Mouse (Mus musculus) lung, embryonic 14.5 days (tissue): ENCODE data around the gene Dscam. TPM values are rescaled to one million over a fixed set of nuclear protein-coding genes. Genes with fewer than 3 reads are reported as not detected.

Experiments
- ATAC-seq: fragments of 200-750 bp; cut with Nextera tagmentation; 2 replicates; pipeline ENCODE4 v1.8.0; 2017; ENCODE audit warnings: mild to moderate bottlenecking, moderate TSS enrichment, moderate library complexity; ENCODE audit not compliant: insufficient read depth
- DNase-seq: peaks from one replicate; pipeline ENCODE4 v3.0.0-alpha.2; 2015
- H3K27ac ChIP-seq: fragments of 300-500 bp; sonication (generic); 2 replicates; pipeline ENCODE4 v1.5.1; 2014; ENCODE audit warnings: low read depth, mild to moderate bottlenecking, moderate library complexity
- H3K27me3 ChIP-seq: fragments of 300-500 bp; sonication (generic); 2 replicates; pipeline ENCODE4 v1.6.1; 2014; ENCODE audit warnings: low read length, control low read depth; ENCODE audit not compliant: insufficient read depth
- H3K36me3 ChIP-seq: fragments of 300-500 bp; sonication (generic); 2 replicates; pipeline ENCODE4 v1.6.1; 2014; ENCODE audit warnings: control low read depth; ENCODE audit not compliant: insufficient read depth
- H3K4me1 ChIP-seq: fragments of 300-500 bp; sonication (generic); 2 replicates; pipeline ENCODE4 v1.6.1; 2014; ENCODE audit warnings: antibody characterized with exemption, control low read depth; ENCODE audit not compliant: insufficient read depth
- H3K4me2 ChIP-seq: fragments of 300-500 bp; sonication (generic); 2 replicates; pipeline ENCODE4 v1.6.1; 2014; ENCODE audit warnings: mild to moderate bottlenecking
- H3K4me3 ChIP-seq: fragments of 300-500 bp; sonication (generic); 2 replicates; pipeline ENCODE4 v1.5.1; 2014; ENCODE audit warnings: low read depth, low read length
- H3K9ac ChIP-seq: fragments of 300-500 bp; sonication (generic); 2 replicates; pipeline ENCODE4 v1.6.1; 2014
- H3K9me3 ChIP-seq: fragments of 300-500 bp; sonication (generic); 2 replicates; pipeline ENCODE4 v1.6.1; 2016; ENCODE audit warnings: low read depth, low read length, control low read depth
- CTCF ChIP-seq: IDR thresholded peaks from 2 replicates; pipeline ENCODE4 v1.5.1; 2016; ENCODE audit warnings: antibody characterized with exemption, low read depth
- WGBS: fragments of 180-500 bp; shearing (Covaris S2); extraction: QIAGEN DNeasy Blood & Tissue Kit; methylation state at CpG from one replicate; pipeline ENCODE4 v1.1.7; 2014; 5-methylcytosine and 5-hydroxymethylcytosine counted together
- polyA plus RNA-seq: library from polyadenylated mRNA; unstranded; fragments of >200 nt; fragmentation: Nextera tagmentation; extraction: Ambion mirVana; gene quantifications from 2 replicates; pipeline ENCODE4 v1.2.1, GENCODE M21; 2014

The Dscam gene
- polyA plus RNA-seq, 1 experiment from 2014 or later: not detected

DNA sequence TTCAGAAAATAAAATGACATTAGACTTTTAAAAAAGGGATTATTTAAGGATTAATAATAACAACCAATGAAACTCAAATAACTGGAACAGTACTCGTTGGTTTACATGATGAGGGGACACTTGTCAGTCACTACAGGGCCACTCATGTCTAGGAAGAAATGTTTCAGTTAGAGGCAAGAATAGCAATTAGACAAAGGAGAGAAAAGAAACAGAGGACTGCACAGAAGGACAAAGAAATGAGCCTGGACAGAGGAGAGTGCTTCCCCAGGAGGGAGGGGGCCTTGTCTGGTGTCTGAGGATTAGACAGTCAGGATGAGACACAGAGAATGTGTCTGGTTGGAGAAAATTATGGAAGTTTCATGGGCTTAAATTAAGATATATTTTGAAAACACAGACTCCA lies 324.0 kb downstream of the Dscam start:
- H3K4me2 ChIP-seq: no peak overlapping the region
- H3K27me3 ChIP-seq: no peaks in the 10 kb centered on the region
- no peaks in the 10 kb centered on the region for H3K4me1 ChIP-seq
- no peak overlapping the region for H3K27ac ChIP-seq
- DNase-seq (no peak), ATAC-seq (no peak)
- no peaks in the 10 kb centered on the region for H3K9me3 ChIP-seq
- no peak for TF ChIP-seq CTCF
- WGBS: 60% methylated on average over 1 of the region's 1 CpGs
- H3K36me3 ChIP-seq: no peaks in the 10 kb centered on the region
- no peak overlapping the region for H3K4me3 ChIP-seq
- H3K9ac ChIP-seq: no peak overlapping the region

DNA sequence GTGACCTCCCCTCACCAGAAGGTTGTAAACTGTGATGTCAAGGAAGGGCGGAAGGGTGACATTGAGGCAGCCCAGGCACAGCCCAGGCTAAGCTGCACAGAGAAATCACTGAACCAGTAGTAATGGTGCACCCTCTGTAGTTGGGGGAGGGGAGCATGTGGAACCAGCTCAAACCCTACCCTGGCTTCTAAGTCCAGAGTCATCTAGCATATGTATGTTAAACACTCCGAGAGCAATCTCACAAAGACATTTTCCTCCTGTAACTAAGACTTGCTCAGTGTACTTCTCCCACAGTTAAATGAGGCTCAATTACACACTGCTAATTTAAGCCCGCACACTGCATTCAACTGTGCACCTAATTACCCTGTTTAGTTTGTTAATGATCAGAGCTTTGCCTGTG lies 324.4 kb downstream of the Dscam start:
- H3K4me1 ChIP-seq: no peaks in the 10 kb centered on the region
- ATAC-seq: peak; percentile 44; the same call in 1 of the 2 replicates
- TF ChIP-seq CTCF: no peak

DNA sequence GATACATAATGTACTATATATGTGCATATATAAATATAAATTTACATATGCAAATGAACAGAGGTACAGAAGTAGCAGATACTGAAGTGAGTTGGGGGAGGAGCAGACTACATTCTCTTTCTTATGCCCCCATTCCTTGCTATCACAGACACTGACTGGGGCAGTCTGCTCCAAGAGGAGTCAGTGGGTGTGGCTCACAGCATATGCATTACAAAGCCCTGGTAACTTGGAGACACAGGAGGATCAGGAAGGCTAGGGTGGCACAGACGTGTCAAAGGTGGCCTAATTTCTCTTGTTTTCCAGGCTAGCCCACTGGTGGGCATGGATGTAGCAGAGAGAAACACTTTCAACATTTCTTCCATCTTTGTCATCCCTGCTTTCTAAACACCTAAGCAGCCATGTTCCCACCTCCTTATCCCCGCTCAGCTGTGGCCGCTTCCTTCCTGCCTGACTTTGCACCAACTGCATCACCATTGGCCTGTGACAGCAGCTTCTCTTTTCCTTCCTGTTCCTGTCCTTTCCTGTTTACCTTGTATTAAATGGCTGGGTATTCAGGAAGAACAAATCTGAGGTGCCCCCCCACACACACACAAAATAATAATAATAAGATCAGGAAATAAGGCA lies 325.0 kb downstream of the Dscam start:
- Histone ChIP-seq H3K9ac (no peak overlapping the region), H3K4me1 (no peaks in the 10 kb centered on the region), H3K4me2 (no peak overlapping the region), H3K9me3 (no peaks in the 10 kb centered on the region), H3K36me3 (no peaks in the 10 kb centered on the region), H3K27ac (no peak overlapping the region), H3K4me3 (no peak overlapping the region), H3K27me3 (no peaks in the 10 kb centered on the region)
- 63% methylated on average over 3 of the region's 3 CpGs for WGBS
- DNase-seq: peak; percentile 1
- TF ChIP-seq CTCF: no peak
- ATAC-seq: no peak; the same call in 1 of the 2 replicates

More for the DNA sequence above, 324.4 kb downstream of the Dscam start:
- no peak overlapping the region for H3K4me3 ChIP-seq
- no peak for DNase-seq
- no peaks in the 10 kb centered on the region for H3K36me3 ChIP-seq
- WGBS: 82% methylated on average over 3 of the region's 3 CpGs
- H3K9me3 ChIP-seq: no peaks in the 10 kb centered on the region
- H3K27me3 ChIP-seq: no peaks in the 10 kb centered on the region
- H3K4me2 ChIP-seq: no peak overlapping the region
- H3K9ac ChIP-seq: no peak overlapping the region
- H3K27ac ChIP-seq: no peak overlapping the region

DNA sequence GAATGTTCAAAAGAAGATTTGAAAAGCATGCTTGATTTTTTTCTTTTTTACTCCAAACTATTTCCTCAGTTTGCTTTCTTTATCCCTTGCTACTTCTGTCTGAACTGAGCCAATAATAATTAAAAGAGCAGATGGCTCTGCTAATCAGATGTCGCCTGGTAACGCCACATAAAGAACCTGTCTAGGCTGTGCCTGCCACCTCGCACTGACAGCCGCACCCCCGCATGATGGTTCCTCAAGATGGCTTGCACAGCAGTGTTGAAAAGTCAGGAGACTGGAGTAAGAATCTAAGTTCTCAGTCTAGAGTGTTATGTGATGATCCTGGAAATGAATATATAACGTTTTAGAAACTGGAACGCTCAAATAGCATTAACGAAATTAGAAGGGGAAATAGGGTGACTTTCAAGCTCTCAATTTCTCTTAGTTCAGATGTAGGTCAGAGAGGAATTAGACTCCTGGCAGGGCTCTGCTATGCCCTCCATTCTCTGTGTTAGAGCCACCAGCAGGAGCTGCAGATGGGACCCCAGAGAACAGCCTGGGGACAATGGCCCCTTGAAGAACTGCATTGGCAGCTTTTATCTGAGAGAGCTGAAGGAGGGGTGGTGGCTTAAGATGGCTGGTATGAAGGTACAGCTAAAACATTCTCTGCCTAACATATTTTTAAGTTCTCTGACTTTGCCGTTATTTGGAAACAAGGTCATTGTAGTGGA lies 326.7 kb downstream of the Dscam start:
- Histone ChIP-seq H3K4me1 (no peaks in the 10 kb centered on the region), H3K4me3 (no peak overlapping the region), H3K27ac (no peak overlapping the region), H3K9ac (no peak overlapping the region), H3K4me2 (no peak overlapping the region), H3K27me3 (no peaks in the 10 kb centered on the region), H3K36me3 (no peaks in the 10 kb centered on the region), H3K9me3 (no peaks in the 10 kb centered on the region)
- ATAC-seq (no peak), DNase-seq (no peak)
- TF ChIP-seq CTCF: no peak
- 68% methylated on average over 9 of the region's 9 CpGs for WGBS

DNA sequence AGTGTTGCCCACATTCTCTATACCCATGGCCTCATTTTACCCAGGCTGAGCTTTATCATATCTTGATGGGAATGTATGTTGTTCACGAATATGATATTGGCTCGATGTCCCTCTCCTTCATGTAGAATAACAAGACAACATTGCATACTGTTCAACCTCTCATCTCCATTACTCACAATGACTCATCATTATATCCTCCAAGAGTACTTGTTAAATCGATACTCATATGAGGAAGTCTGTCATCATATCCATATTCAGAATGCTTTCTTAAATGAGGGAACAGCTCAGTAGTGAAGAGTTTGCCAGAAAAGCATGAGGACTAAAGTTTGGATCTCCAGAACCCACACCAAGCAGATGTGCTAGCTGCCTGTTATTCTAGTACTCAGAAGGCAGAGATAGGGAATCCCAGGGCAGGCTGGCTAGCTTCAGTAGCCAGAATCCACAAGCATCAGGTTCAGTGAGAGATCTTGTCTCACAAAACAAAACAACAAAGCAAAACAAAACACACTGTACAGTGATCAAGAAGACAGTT lies 327.7 kb downstream of the Dscam start:
- Histone ChIP-seq H3K36me3 (no peaks in the 10 kb centered on the region), H3K27me3 (no peaks in the 10 kb centered on the region), H3K4me1 (no peaks in the 10 kb centered on the region), H3K27ac (no peak overlapping the region), H3K4me3 (no peak overlapping the region), H3K4me2 (no peak overlapping the region), H3K9me3 (no peaks in the 10 kb centered on the region), H3K9ac (no peak overlapping the region)
- no peak for TF ChIP-seq CTCF
- WGBS: 86% methylated on average over 3 of the region's 3 CpGs
- DNase-seq (no peak), ATAC-seq (no peak)

DNA sequence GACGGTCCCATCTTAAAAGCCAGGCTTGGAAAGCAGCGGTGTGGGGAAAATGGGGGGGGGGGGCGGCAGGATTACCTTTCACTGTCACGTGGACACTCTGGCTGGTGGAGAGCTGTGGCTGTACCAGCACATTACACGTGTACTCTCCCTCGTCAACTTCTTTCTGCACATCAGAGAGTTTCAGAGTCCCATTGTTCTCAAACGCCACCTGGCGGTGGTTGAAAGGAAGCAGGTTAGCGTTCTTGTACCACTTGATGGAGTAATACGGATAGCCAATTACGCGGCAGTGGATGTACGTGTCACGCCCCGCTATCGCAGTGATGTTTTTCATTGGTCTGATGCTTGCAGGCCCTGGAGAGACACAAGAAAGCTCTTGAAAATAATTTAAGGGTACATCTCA lies 350.9 kb downstream of the Dscam start:
- TF ChIP-seq CTCF: peak; percentile 85
- Histone ChIP-seq H3K36me3 (no peaks in the 10 kb centered on the region), H3K4me2 (no peak overlapping the region), H3K4me1 (no peaks in the 10 kb centered on the region), H3K27me3 (no peaks in the 10 kb centered on the region), H3K27ac (no peak overlapping the region), H3K9ac (no peak overlapping the region), H3K4me3 (no peak overlapping the region), H3K9me3 (no peaks in the 10 kb centered on the region)
- DNase-seq (peak; percentile 89), ATAC-seq (peak; percentile 78; the same call in 1 of the 2 replicates)
- WGBS: 21% methylated on average over 16 of the region's 16 CpGs

DNA sequence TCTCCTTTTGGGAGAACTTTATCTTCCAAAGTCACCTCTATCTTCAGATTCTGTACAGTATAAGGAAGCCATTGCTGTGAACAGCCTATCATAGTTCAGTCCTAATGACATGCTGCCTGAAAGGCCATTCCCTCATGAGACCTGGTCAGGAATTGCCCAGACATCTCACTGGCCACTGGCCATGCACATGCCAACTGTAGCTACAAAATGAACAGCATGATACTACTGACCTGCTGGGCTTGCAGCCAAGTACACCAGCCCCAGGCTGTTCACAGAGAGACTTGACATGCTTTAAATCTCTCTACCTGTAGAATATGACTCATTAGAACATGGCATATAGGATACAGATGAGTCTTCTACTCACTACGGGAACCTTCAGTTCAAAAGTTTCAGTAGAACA lies 364.3 kb downstream of the Dscam start:
- Histone ChIP-seq H3K4me2 (no peak overlapping the region), H3K27me3 (no peaks in the 10 kb centered on the region), H3K9ac (no peak overlapping the region), H3K4me3 (no peak overlapping the region), H3K36me3 (no peaks in the 10 kb centered on the region), H3K27ac (no peak overlapping the region), H3K9me3 (no peaks in the 10 kb centered on the region), H3K4me1 (no peaks in the 10 kb centered on the region)
- DNase-seq (no peak), ATAC-seq (no peak)
- WGBS: 91% methylated on average over 1 of the region's 1 CpGs
- no peak for TF ChIP-seq CTCF
